Mouse (Mus musculus): ENCODE measurements around the gene Topaz1. TPM values are rescaled to one million over a fixed set of nuclear protein-coding genes. Genes with fewer than 3 reads are reported as not detected.
A peak's percentile ranks its signal among the peaks of the same experiment; 100 is the strongest.
"Not testable (repeated sequence)": the region's sequence is repeated elsewhere in the genome, so short reads cannot be mapped to it uniquely, and the experiment has no call there.

The Topaz1 gene
- total RNA-seq, 2 experiments from 2014 or later, result not detected

GRCm38 (mm10) chr9:122805845-122806341 is 58.7 kb downstream of the Topaz1 start:
- DNase-seq (ENCODE audit: low spot score in 2 of 2), result no peak
- intact Hi-C loops (cut with DNase I), result loop anchor here (5.0 kb wide), 1 partner anchor 69 kb away; no protein-coding TSS in a partner anchor

- intact Hi-C loops (cut with DNase I), result loop anchor here (5.0 kb wide), 1 partner anchor 70 kb away; no protein-coding TSS in a partner anchor
- DNase-seq (ENCODE audit: low spot score in 2 of 2), result no peak
Observed at GRCm38 (mm10) chr9:122807186-122807585, 60.0 kb downstream of the Topaz1 start.

- intact Hi-C loops (cut with DNase I), result no loop called here
- DNase-seq (ENCODE audit: low spot score in 2 of 2), result no peak
Observed at GRCm38 (mm10) chr9:122810212-122810611, 63.1 kb downstream of the Topaz1 start.

GRCm38 (mm10) chr9:122812386-122812785 is 65.2 kb downstream of the Topaz1 start:
- intact Hi-C loops (cut with DNase I), result no loop called here
- DNase-seq (ENCODE audit: low spot score in 2 of 2), result no peak

DNA sequence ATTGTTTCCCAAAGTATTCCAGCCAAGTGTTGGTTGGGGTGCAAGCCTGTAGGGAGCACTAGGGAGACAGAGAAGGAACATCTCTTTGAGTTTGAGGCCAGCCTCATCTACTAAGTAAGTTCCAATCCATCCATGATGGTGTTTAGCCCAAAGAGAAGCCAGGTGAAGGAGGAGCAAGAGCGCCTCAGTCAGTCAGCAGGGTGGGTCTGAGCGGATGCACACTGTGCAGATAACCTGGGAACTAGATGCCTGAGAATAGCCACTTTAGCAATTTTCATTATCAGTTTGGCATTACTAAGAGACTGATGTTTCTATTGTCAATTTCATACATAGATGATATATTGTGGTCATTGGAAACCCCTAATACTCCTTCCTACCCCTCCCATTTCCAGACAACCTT is 67.6 kb downstream of the Topaz1 start:
- DNase-seq (ENCODE audit: low spot score in 2 of 2), result no peak
- intact Hi-C loops (cut with DNase I), result no loop called here

DNA sequence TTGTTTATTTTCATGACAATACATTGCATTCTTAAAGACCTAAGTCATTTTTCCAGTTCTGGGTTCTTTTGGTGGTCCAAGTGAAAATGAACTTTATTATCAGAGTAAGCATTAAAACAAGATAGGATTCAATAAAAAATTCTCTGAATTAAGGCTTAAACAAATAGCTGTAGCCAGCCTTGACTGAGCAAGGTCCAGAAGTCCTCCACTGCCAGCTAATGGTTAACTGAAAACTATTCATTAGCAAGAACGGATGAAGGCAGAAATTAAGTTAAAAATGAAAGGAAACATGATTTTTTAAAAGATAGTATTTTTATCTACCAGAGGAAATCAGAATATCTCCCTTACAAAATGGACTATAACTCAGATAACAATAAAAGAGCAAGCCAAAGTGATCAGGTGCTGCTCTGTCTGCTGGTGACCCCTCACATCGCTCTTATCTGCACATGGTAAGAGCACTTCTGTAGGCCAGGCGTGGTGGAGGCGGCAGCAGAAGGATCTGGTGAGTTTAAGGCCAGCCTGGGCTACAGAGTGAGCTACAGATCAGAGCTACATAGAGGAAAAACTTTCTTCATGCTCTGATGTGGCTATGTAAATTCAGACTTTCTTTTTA is 68.2 kb downstream of the Topaz1 start:
- DNase-seq (ENCODE audit: low spot score in 2 of 2), result no peak
- intact Hi-C loops (cut with DNase I), result no loop called here

DNA sequence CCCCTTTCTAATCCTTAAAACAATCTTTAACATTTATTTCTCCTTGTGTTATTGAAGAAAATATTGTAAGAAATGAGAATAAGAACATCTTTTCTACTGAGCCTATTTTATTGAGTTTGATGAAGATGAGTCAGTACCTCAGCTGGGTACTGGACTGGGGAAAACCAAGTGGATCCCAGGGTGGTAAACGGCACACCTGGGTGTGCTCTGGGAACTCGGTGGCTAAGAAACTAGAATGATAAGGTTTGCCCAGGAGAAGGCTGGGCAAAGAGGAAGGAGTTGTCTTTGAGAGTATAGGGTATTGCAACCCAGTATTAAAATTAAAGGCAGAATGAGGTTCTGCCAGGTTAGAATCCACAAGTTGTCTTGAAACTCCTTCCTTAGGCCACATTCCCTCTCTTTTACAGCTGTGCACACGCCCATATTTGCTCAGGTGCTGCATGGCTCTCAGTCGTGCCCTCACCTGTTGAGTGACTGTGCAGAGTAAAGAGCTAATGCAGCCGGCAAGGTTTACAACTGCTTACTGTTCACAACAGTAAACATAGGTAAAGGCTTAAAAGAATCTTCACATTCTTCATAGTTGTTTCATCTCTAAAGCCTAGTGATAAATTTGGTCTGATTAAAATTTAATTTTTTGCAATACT is 76.3 kb downstream of the Topaz1 start:
- DNase-seq (ENCODE audit: low spot score in 2 of 2), result no peak
- intact Hi-C loops (cut with DNase I), result no loop called here

DNA sequence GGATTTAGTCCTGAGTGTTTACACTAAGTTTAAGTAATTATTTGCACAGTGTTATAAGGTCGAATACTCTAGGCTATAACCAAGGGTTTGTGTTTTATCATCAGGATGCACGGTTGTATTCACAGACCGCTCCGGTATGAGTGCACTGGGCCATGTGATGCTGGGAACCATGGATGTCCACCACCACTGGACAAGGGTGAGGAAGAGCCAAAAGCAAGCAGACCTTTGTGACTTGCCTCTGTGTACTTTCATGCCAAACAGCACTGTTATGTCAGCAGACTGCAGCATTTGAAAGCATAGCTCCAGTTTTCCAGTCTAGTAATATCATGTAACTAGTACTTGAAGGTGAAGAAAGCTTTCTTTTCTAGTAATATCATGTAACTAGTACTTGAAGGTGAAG is 79.6 kb downstream of the Topaz1 start:
- intact Hi-C loops (cut with DNase I), result no loop called here
- no peak for DNase-seq (ENCODE audit: low spot score in 2 of 2)

DNA sequence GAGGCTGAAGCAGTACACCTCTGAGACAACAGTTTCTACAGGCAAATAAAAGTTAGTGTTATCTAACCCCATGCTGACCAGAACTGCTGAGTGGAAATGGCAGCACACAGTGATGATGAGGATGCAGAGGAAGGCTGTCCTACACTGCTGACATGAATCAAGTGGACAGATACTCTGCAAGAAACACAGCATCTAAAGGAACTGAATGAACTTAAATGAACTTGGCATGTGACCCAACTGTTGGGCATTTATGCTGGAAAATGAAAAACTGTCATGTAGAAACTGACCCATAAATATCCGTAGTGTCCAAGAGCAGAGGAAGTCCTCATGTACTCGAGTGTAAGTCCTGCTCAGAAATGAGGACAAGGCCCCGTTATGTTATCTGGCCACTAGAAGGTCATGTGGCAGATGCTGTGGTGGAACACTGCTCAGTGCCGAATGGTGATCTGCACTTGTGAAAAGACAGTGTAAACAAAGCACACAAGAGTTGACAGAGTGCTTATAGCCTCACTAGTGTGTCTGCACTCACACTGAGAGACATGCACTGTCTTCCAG is 82.8 kb downstream of the Topaz1 start:
- intact Hi-C loops (cut with DNase I), result no loop called here
- no peak for DNase-seq (ENCODE audit: low spot score in 2 of 2)

DNA sequence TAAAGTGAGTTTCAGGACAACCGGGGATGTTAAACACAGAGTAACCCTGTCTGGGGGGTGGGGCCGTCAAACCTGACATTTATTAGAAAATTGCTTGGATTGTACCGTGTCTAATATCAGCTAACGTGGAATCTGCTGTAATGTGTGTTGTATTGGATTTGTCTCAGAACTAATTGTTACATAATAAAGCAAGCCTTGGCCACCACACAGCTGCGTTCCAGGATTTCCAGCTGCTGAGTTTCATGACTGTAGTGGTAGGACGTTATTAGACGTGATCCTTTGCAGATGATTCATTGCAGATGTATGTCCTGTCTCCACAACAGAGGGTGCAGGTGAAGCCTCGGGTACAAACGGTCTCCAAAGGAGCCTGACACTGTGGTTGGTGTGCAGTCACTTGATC is 89.0 kb downstream of the Topaz1 start:
- intact Hi-C loops (cut with DNase I), result no loop called here
- no peak for DNase-seq (ENCODE audit: low spot score in 2 of 2)

DNA sequence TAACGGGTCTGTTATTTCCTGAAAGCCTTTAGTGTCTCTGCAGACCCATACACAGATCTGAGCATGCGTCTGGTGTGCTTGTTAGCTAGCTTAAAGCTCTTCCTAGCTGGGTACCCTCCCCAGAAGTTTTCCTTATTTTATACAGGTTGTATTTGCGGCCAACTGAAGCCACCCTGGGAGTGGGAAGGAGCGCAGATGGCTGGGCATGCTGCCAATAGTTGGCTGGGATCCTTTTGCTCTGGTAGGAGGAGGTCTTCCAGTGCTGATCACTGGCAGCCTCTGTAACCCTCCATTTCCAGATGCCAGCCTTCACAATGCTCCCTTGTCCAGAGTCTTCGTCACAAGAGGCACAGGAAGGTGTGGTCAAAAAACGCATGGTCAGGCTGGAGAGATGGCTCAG is 89.6 kb downstream of the Topaz1 start:
- intact Hi-C loops (cut with DNase I), result no loop called here
- DNase-seq (ENCODE audit: low spot score in 2 of 2), result peak; percentile 52 to 65

GRCm38 (mm10) chr9:122837216-122837615 is 90.1 kb downstream of the Topaz1 start:
- DNase-seq (ENCODE audit: low spot score in 2 of 2), result no peak
- intact Hi-C loops (cut with DNase I), result no loop called here

GRCm38 (mm10) chr9:122837680-122838079 is 90.5 kb downstream of the Topaz1 start:
- DNase-seq (ENCODE audit: low spot score in 2 of 2), result no peak
- intact Hi-C loops (cut with DNase I), result no loop called here

DNA sequence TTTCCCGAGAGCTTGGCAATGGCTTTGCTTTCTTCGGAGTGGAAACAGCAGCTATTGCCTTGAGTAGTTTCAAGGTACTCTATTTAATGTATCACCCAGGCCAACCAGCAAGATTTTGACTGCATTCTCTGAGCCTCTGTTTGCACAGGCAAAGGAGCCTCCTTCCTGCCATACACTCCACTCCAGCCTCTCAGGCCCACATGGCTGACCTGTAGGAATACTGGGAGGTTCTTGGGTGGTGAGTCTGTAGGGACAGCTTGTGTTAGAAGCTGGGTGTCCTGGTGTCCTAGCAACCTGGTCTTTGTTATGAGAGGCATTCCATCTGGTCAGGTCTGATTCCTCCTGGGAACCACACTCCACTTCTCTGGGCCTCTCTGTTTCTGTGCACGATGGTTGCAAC is 96.6 kb downstream of the Topaz1 start, which contains the start of gene Gm35549:
Gene Gm35549 (minus strand): TSS at position 276 of the 400 bp plus-strand sequence.
- DNase-seq (ENCODE audit: low spot score in 2 of 2), result no peak
- intact Hi-C loops (cut with DNase I), result no loop called here

DNA sequence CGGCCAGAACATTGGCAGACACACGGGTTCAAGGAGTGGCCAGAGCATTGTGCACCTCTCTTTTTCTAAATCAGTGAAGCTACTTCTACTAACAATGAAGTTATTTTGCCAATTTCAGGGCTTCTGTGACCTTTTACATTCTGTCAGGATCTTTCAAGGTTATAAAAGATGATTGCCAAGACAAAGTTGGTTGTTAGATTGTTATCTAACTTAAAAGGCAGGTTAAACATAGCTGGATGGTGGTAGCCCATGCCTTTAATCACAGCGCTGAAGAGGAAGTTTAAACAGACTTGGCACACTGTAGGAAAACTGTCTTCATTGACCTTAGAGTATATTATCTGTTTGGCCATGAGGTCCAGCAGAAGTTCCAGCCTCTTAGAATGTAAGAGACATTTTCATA is 98.5 kb downstream of the Topaz1 start:
- DNase-seq (ENCODE audit: low spot score in 2 of 2), result no peak
- intact Hi-C loops (cut with DNase I), result no loop called here

DNA sequence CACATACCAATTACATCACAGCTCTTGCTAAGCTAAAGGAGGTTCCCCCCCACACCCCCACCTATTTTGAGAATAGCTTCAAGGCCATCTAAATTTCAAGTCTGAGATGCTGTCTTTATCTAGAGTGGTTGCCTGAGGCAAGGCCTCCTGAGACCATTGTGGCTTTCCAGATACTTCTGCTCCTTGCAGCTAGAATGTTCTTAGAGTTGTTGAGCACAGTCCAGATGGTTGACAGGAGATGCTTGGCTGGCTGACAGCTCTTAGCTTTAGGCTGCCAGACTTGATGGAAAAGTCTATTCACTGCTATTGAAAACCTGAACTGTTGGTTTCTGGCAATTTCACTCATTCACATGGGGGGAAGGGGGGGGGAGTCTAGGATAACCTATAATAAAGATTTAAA is 99.0 kb downstream of the Topaz1 start:
- intact Hi-C loops (cut with DNase I), result no loop called here
- DNase-seq (ENCODE audit: low spot score in 2 of 2), result peak; percentile 55 to 75

DNA sequence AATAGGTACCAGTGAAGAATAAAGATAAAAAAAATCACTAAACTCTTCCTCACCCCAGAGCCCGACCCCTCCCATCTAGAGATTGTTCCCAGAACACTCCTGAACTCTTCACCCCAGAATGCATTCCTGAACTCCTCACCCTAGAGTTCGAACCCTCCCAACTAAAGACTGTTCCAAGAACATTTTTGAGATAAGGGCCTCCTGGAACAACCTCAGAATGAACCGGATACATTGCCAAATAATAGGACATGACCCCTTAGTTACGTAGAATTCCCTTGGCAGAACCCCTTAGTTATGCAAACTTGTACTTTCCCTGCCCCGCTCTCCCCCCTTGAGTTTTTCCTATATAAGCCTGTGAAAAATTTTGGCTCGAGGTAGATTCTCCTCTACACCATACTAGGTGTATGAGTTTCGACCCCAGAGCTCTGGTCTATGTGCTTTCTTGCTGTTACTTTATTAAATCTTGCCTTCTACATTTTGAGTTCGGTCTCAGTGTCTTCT is 100.7 kb downstream of the Topaz1 start:
- DNase-seq (ENCODE audit: low spot score in 2 of 2); intact Hi-C loops (cut with DNase I): not testable (repeated sequence)

Measured in left cerebral cortex, postnatal 25 days (tissue).